Mouse (Mus musculus): ENCODE measurements around the gene Tst. TPM values are rescaled to one million over a fixed set of nuclear protein-coding genes. Genes with fewer than 3 reads are reported as not detected.

The Tst gene
- total RNA-seq, 4 experiments from 2014 or later, result 288 to 361 (median 321) TPM

GRCm38 (mm10) chr15:78385564-78385963, 20.1 kb downstream of the Tst start:
- DNase-seq, result no peak

GRCm38 (mm10) chr15:78384220-78385116, 21.2 kb downstream of the Tst start:
- no peak for DNase-seq

GRCm38 (mm10) chr15:78383450-78384219, 22.1 kb downstream of the Tst start:
- no peak for DNase-seq

GRCm38 (mm10) chr15:78382115-78382514, 23.6 kb downstream of the Tst start:
- DNase-seq, result no peak

DNA sequence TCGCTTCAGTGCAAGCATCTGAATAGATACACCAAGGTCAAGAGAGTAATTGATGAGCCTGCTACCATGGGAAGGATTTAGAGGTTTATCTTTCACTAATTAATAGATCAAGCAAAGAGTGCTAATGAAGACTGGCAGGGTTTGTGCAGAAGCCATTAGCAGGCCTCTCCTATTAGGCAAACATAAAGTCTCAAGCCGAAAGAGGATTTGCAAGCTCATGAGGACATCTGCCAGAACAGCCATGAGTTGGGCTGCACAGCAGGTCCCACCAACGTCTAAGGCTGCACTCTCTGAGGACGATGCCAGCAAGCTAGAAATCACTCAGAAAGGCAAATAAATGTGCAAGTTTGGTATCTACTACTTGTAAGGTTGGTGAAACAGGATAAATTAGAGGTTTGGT, 25.0 kb downstream of the Tst start:
- no peak for DNase-seq

- DNase-seq, result no peak
Measured at GRCm38 (mm10) chr15:78380208-78380607, 25.5 kb downstream of the Tst start.

GRCm38 (mm10) chr15:78378556-78378955, 27.2 kb downstream of the Tst start:
- DNase-seq, result no peak

DNA sequence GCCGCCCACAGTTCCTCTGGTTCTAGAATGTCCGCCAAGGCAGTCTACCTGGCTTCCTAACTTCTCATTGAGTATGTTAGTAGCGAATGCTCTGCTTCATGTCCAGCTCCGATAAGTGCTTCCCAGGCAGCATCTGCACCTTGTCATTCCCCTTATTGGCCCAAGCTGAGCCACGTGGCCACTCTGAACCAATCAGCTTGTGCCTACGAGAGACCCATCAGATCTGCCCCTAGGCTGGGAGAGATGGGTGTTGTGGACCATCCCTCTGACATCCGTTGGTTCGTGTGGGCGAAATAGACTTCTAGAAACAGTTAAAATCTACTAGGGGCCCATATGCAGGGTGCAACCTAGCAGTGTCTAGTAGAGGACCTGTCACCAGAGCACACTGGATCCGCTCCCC, 27.8 kb downstream of the Tst start:
- DNase-seq, result no peak

GRCm38 (mm10) chr15:78374204-78374603, 31.5 kb downstream of the Tst start:
- DNase-seq, result peak; percentile 49

DNA sequence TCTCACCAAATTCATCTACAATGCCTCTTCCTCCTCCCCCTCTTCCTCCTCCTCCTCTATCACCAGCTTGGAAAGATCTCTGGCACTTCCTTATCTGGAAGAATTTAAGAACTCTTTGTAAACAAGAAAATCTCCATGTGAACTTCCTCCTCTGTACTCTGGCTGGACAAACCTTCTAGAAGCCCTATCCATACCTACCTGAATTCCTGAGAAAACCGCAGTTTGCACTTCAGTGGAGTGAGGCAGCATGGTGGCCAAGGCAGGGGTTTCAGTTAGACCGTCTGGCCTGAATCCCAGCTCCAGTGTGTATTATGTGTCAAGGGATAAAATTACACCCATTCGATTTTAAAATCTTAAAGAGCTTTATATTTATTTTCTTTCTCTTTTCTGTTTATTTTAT, 32.9 kb downstream of the Tst start:
- no peak for DNase-seq

DNA sequence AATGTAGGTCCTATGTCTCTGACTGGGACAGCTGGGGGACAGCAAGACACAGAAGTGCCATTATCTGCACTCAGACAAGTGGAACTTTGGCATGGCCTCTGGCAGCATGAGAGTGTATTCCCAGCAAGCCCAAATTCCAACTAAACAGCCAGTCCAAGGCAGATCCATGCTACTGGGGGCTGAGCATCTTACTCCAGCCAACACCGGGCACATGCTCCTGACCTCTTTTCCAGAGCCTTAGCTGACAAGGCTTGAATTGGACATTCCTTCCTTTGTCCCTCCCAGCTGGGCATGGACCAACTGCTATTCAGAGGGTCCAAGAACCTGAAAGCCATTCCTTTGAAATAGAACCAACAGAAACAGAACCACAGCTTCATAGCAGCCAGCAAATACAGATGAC, 36.1 kb downstream of the Tst start:
- no peak for DNase-seq

DNA sequence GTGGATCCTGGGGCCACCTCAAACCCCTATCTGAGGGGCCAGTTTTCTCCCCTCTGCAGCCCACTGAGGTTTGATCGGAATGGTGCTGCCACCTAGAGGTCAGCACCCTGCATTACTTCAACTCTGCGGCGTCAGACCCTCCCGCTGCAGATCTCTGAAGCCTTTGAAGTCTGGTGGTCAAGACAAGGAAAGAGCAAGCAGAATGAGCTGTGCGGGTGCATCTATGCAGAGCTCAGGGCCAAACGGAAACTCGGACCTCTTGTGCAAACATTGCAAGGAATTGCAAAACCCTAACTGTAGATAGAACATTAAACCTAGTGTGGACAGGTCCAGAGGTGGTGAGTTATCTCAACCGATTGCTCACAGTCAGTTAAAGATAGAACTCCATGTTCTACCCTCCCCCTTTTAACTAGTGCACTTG, 36.8 kb downstream of the Tst start:
- DNase-seq, result peak; percentile 47

DNA sequence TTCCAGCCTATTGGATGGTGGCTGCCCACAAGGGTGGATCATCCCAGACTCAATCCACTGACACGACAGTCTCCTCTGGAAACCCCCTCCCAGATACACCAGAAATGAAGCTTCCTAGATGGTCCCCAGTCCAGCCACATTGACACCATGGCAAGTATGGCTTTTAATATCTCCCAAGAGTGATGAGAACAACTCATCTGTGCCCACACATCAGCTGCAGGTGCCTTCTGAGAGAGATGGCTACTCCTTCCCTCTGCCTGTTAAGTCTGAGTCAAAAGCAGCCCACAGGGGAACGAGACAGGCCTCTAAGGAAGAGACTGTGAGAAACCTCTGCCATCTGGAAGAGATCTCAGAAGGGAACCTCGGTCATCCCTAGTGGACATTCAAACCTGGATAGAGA, 37.9 kb downstream of the Tst start:
- DNase-seq, result no peak

GRCm38 (mm10) chr15:78366875-78367274, 38.8 kb downstream of the Tst start:
- no peak for DNase-seq

DNA sequence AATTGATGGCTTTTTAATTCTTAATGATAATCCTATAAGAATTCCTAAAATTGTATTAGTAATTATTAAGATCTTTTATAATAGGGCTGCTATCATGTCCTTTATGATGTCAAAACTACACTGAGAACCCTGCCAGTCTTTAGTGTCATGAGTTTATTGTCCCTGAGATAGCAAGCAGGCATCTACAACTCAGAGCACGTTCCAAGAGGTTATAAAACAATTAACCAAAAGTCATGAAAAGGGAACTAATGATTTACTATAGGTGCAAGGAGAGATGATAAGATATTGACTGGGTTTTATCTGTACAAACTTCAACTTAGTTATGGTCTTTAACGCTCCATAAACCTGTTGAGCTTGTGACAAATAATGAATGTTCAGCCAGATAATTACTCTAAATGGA, 39.8 kb downstream of the Tst start:
- no peak for DNase-seq

DNA sequence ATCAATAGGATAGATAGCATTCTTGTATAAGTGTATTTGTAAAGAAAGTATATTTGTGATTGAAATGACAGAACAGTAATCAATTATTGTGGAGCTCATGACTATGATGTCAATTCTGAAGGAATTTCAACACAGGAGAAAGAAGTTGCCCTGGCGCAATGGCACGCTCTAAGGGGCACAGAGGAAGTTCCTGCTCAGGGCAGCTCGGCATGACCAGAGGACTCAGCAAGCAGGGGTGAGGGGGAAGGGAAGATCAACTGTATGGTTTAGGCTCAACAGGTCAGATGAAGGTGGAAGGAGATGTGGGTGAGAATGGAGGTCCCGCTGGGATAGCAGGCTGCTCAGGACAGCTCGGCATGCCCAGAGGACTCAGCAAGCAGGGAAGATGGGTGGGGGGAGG, 50.2 kb downstream of the Tst start:
- no peak for DNase-seq

- DNase-seq, result no peak
Measured at GRCm38 (mm10) chr15:78354958-78355357, 50.7 kb downstream of the Tst start.

DNA sequence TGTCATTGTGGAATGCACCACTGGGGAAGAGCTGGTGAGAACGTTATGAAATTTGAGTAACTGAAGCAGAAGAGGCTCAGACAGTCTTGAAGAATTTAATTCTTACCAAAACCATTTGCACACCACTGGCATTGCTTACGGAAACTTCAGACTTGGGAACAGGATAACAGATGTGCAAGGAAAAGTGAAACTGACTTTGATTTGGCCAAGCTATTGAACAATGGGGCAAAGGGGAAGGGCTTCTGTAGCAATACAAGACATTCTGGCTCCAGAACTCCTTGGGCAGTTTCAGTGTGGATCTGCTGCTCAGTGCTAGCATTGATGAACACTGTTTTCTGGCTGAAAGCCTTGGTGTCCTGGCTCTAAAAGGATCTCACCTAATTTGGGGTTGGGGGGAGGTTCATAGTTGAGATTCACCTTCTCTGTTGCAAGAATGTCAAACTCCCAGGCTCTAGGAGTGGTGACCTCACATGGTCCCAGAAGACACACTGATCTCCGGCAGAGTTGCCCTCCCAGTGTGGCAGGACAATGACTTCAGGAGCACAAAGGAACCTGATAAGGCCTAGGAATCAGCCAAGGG, 54.0 kb downstream of the Tst start:
- DNase-seq, result no peak

Other genes starting within 250 kb of the Tst start
- 10 to 100 TPM; 14.3 to 31.1 (median 23.4) TPM for gene Ift27, start 231.8 kb downstream of the Tst start, total RNA-seq (2022)
- not detected for gene Pvalb, start 199.5 kb downstream of the Tst start, total RNA-seq (2022)
- gene Ncf4, start 161.1 kb downstream of the Tst start, total RNA-seq (2022), result 1 to 10 TPM; 2.0 to 5.1 (median 3.3) TPM
- 1 to 10 TPM in 2 of 4 experiments, under 1 TPM in 2; 0.70 to 2.2 (median 1.4) TPM for gene Csf2rb2, start 100.2 kb downstream of the Tst start, total RNA-seq (2022)
- gene Csf2rb, start 80.2 kb downstream of the Tst start, total RNA-seq (2022), result 1 to 10 TPM; 4.6 to 7.9 (median 6.9) TPM
- gene Tex33, start 10.0 kb downstream of the Tst start, total RNA-seq (2022), result under 1 TPM in 1 of 4 experiments, not detected in 3; 0.31 TPM
- gene Mpst, start 509 bp upstream of the Tst start, total RNA-seq (2022), result 10 to 100 TPM; 47.5 to 53.8 (median 49.3) TPM
- gene Kctd17, start 22.7 kb upstream of the Tst start, total RNA-seq (2022), result 100 to 1,000 TPM in 2 of 4 experiments, 10 to 100 TPM in 2; 80.2 to 106 (median 96.4) TPM
- 1 to 10 TPM; 1.1 to 2.8 (median 2.0) TPM for gene Tmprss6, start 62.7 kb upstream of the Tst start, total RNA-seq (2022)
- gene Il2rb, start 89.4 kb upstream of the Tst start, total RNA-seq (2022), result 1 to 10 TPM; 1.2 to 2.7 (median 1.9) TPM
- gene C1qtnf6, start 125.5 kb upstream of the Tst start, total RNA-seq (2022), result 10 to 100 TPM; 19.3 to 41.2 (median 31.8) TPM
- gene Sstr3, start 138.8 kb upstream of the Tst start, total RNA-seq (2022), result under 1 TPM; 0.31 to 0.91 (median 0.49) TPM
- gene Rac2, start 166.9 kb upstream of the Tst start, total RNA-seq (2022), result 10 to 100 TPM in 2 of 4 experiments, 1 to 10 TPM in 2; 4.2 to 19.0 (median 7.7) TPM
- 10 to 100 TPM in 2 of 4 experiments, 1 to 10 TPM in 2; 8.1 to 21.3 (median 14.8) TPM for gene Cyth4, start 191.1 kb upstream of the Tst start, total RNA-seq (2022)

Data from adrenal gland, adult 8-10 months (tissue).